Mouse (Mus musculus): Measurements from ENCODE around the gene Bhlhe23. TPM values are rescaled to one million over a fixed set of nuclear protein-coding genes. Genes with fewer than 3 reads are reported as not detected.

Gene Bhlhe23
- total RNA-seq, 2 experiments from 2014 or later: not detected

DNA sequence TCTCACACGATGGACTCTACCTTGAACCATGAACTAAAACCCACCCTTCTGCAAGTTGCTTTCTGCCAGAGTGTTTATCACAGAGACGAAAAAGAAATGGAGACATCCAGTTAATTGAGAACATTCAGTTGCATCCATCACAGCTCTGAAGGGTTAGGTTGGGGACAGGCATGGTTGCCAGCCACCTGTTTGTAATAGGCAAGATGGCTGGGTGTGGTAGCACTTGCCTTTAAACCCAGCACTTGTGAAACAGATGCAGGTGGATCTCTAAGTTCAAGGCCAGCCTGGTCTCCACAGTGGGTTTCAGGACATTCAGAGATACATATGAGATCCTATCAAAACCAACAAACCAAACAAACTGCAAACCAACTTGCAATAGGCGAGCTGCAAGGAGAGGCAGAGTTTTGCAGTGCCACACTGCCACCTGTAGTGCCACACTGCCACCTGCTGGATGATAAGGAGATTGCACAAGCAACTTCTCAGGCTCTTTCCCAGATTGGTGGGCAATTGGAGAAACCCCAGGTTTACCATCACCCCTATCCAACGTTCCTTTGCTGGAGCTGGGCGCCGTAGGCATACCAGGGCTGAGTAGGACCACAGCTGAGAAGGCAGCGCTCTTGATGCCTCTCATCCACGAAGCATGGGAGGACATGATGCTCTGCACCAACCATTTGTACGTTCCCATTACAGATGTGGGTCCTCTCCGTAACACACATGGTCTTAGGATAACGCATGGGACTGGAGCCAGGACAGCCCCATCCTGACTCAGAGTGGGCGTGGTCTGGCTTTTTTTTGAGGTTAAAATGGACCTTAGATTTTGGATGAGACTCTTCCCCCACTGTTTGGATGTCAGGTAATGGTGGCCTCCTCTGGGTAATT, 2.8 kb upstream of the Bhlhe23 start:
- intact Hi-C loops (cut with DNase I; ENCODE audit: low total_unique reads): loop anchor here (5.0 kb wide), 1 partner anchor 37 kb away; no protein-coding TSS in a partner anchor
- peak; percentile 27 for DNase-seq

DNA sequence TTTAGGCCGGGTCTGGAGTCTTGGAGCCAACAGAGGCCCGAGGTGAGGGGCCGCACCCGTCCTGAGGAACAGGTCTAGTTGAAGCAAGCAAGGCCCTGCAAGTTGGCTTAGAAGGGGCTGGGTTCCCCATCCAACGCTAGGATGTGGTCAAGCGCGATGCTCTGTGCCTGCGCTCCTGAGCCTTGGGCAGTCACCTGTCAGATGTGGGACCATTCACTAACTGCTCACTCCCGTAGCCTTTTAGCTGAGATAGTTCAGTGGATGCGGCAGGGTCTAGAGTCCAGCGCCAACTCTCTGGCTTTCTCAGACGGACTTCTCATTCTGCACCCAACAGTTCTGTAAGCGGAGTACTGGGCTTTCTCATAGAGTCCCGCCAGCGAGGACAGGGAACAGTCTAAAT, 1.1 kb downstream of the Bhlhe23 start:
- intact Hi-C loops (cut with DNase I; ENCODE audit: low total_unique reads): loop anchor here (5.0 kb wide), 1 partner anchor 33 kb away; no protein-coding TSS in a partner anchor
- DNase-seq: no peak

DNA sequence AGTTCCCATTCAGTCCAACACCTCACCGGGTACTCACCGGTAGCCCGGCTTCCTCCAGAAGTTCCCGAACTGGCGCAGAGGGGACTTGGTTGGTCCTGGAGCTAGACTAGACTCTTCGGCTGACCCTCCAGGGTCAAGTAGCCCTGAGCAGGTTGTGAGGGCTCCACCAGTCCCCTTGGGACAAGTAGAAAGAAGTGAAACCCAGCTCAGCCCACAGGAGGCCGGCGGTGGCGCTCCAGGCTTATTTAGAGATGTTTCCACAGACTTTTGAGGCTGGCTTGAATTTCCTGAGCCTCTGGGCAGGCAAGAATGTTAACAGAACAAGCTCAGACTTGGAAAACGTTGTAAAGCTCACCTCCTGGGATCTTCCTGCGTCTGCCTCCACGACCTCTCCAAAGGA, 1.5 kb downstream of the Bhlhe23 start:
- DNase-seq: no peak
- intact Hi-C loops (cut with DNase I; ENCODE audit: low total_unique reads): loop anchor here (5.0 kb wide), 1 partner anchor 33 kb away; no protein-coding TSS in a partner anchor

DNA sequence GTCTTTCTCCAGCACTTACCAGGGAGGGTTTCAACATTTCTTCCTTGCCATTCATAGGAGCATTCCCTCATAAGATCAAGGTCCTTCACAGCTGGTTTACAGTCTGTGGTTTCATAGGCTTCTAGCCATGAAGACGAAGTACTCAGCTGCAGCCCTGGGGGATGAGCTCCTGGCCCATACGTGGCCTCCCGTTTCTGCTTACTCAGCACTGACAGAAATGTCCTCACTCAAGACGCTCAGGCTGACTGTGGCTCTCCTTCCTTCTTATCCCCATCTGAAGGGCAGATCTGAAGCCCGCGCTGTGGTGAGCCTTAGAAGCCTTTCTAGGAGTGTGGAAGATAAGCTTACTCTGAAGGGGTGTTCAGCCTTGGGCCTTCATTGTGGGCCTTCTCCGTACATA, 11.0 kb downstream of the Bhlhe23 start:
- DNase-seq: no peak
- intact Hi-C loops (cut with DNase I; ENCODE audit: low total_unique reads): no loop called here

DNA sequence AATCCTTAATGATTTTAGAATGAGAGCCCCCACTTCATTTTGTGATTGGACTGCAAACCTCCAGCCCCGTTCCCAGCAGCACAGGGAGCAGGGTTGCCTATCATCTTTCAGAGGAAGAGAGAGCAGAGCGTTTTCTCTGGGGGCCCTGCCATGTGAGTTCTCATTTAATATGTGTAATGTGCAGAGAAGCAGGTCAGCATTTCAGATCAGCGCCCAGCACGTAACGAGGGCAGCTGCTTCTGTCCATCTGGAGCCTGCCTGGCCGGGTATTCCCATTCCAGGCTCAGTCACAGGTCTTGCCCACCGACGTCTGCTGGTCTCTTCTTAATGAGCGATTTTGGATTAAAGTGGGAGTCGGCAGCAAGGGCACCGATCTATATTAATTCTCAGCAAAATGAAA, 11.7 kb downstream of the Bhlhe23 start:
- DNase-seq: no peak
- intact Hi-C loops (cut with DNase I; ENCODE audit: low total_unique reads): no loop called here

DNA sequence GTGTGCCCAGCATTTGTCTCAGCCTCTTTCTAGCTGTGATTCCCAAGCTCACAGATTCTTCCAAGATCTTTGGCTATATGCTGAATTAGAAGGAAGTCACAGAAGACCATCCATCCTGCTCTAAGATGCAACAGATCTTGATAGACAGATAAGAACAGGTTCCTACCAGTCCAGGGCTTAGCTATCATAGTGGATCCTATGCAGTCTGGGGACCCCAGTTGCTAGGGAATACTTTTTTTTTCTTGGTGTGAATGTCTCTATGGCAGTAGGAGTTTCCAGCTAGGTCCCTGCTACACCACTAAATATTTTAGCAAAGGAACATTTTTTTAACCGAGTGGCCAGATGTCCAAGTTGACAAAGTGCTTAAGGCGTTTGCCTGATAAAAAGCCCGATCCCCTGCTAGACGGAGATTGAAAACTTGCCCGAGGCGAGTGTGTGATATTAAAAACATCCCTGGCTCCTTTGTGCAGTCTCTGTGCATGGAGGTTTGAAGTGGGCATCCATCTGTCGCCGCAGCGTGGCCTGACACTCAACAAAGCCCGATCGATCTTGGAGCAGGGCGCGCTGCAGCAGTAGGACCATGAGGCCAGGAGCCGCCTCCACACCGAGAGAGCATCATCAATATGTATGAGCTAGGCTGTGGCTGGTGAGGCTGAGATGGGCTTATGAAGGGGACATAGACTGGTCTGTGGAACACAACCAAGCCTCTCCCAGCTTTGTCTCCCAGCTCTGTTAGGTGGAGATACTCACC, 18.0 kb downstream of the Bhlhe23 start:
- DNase-seq: no peak

DNA sequence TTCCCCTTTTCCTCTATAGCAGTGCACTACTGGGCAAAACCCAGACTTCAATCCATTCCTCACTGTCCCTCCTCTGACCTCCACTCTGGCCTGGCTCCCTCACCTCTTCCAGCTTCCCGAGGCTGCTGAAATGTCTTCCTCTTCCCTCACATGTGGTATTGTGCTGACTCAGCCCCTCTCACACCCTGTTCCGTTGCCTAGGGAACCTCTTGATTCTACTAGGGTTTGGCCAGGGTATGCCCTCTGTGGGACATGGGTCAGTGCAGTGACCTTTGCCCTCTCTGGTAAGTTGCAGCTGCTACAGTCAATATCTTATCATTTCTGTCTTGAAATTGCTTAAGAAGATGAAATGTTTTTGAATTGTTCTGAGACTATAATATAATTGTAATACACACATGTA, 19.9 kb downstream of the Bhlhe23 start:
- no peak for DNase-seq
- intact Hi-C loops (cut with DNase I; ENCODE audit: low total_unique reads): no loop called here

More for the DNA sequence above, 18.0 kb downstream of the Bhlhe23 start:
- intact Hi-C loops (cut with DNase I; ENCODE audit: low total_unique reads): no loop called here

DNA sequence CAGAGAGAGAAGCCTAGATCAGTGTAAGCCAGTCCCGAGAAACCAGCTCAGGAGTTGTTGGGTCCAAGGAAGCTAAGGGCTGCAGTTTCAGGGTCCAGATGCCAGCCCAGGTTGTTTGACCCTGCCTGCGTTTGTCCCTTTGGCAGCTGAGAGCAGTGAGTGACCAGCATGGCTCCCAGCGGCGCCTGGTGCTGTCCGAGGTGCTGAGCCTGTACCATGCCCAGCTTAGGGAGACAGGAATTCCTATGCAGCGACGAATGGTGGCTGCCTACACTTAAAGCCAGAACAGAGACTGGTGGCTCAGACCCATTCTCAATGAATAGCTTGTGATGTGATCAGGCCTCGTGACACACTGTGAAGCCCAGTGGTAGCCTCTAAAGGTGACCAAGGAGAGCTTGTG, 20.8 kb downstream of the Bhlhe23 start:
- DNase-seq: peak; percentile 44
- intact Hi-C loops (cut with DNase I; ENCODE audit: low total_unique reads): no loop called here

DNA sequence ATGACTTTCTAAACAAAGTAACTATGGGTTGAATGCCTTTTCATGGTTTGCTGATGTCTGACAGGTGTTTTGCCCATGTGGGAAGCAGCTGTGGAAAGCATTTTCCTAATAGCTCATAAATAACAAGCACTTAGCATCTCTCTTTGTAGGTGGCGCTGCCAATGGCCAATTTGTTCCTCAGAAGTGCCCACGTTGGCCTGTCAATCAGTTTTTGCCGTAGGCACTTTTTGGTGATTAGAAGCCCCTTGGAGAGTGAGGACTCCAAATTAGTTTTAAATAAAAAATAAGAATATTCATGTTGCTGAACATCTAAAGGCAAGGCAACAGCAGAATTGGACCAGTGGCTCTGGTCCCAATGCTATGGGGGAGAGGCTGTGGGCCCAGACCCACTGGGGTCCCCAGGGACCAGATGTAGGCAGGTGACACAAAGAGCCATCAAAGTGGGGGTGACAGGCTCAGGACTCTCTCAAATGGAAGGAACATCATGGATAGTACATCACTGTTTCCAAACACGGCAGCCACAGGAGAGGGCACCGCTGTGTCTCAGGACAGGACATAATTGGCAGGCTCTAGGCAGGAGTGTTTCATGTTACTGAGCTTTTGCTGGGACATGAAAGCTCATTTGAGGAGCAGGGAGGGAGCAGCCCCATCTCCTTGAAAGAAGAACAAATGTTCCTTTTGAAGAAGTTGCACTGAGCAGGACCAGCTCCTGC, 21.6 kb downstream of the Bhlhe23 start:
- intact Hi-C loops (cut with DNase I; ENCODE audit: low total_unique reads): no loop called here
- DNase-seq: no peak

DNA sequence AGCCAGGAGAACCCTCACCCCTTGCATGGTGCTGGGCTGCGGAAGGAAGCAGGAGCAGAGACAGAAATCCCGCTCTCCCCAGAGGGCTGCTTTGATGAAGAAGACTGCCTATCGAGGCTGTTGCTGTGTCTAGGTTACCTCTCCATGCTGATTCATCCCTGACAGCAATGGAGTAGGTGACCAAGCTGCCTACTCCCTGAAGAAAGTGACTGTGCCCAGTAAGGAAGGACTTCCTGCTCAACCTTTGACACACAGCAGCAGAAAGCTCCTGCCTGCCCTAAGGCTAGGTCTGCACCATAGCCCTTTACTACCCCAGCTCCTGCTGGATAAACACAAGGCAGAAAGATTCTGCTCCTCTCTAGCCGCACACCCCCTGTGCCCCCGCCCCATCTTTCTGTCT, 27.8 kb downstream of the Bhlhe23 start:
- intact Hi-C loops (cut with DNase I; ENCODE audit: low total_unique reads): loop anchor here (10.0 kb wide), 2 partner anchors 164 to 274 kb away; partner anchors contain the start of genes Mrgbp and Ogfr
- DNase-seq: no peak

DNA sequence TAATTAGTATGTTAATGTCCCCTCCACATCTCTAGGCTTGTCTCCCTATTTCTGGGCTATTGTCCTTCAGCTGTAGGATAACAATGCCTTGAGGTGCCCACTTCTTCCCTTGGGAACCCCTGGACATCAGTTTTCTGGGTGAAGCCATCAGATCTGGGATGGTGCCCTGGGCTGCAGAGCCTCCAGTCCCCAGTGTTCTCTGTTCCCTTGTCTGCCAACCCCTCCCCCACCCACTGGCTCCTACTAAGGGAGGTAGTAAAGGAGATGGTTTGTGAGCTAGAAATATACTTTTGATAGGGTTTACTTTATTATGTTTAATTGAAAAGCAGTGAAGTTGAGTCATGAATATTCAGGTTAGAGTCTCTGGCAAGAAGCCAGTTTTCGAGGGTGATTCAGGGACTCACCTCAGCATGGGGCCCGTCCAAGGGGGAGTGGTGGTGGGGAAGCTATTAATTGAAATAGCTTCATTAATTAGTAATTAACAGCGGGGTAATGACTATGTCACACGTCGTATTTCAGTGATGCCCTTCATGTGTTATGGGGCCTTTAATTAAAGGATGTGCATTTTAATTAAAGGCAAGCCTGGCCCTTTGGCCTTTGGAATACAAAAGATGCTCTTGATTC, 30.0 kb downstream of the Bhlhe23 start:
- intact Hi-C loops (cut with DNase I; ENCODE audit: low total_unique reads): loop anchor here (10.0 kb wide), 2 partner anchors 162 to 272 kb away; partner anchors contain the start of genes Mrgbp and Ogfr
- DNase-seq: no peak

DNA sequence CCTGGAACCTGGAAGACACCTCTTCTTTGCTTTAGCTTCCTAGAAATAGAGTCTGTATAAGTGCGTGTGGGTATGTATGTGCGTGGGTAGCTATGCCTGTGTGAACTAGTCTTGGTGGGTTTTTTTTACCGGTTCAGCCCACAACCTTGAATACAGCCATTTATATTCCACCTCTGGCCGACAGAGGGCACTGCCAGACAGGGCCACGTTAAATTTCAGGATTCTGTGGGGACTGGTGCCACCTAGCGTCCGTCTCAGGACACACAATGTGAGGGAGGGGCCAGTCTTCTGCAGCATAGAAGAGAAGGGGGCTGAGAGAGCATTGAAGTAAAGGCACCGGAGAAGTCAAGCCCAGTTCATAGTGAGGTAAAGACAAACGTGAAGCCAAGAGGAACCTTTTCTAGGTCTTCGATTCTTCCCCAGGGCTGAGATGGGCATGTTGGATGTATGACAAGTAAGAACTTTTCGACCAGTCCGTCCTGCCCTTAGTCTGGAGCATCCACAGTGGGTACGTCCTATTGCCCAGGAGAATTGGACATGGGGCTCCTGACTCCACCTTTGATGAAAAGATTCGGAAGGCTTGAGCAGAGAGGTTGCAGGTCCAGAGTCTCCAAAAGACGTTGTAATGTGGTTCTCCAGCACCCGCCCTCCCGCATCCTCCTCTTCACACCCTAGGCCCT, 31.3 kb downstream of the Bhlhe23 start:
- intact Hi-C loops (cut with DNase I; ENCODE audit: low total_unique reads): loop anchor here (10.0 kb wide), 2 partner anchors 161 to 271 kb away; partner anchors contain the start of genes Mrgbp and Ogfr
- DNase-seq: peak; percentile 82

DNA sequence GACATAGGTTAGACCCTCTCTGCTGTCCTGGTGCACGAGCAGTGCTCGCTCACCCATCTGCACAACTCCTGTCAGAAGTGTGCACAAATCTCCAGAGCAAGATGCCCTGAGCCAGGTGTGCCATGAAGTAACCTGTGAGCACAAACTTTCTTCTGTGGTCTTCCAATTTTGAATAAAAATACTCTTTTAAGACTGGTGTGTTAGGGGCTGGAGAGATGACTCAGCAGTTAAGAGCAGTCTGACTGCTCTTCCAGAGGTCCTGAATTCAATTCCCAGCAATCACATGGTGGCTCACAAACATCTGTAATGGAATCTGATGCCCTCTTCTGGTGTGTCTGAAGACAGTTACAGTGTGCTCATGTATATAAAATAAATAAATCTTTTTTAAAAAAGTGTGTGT, 33.4 kb downstream of the Bhlhe23 start:
- DNase-seq: no peak
- intact Hi-C loops (cut with DNase I; ENCODE audit: low total_unique reads): loop anchor here (5.0 to 10.0 kb wide), 3 partner anchors 34 to 269 kb away; partner anchors contain the start of genes Bhlhe23, Mrgbp and Ogfr

DNA sequence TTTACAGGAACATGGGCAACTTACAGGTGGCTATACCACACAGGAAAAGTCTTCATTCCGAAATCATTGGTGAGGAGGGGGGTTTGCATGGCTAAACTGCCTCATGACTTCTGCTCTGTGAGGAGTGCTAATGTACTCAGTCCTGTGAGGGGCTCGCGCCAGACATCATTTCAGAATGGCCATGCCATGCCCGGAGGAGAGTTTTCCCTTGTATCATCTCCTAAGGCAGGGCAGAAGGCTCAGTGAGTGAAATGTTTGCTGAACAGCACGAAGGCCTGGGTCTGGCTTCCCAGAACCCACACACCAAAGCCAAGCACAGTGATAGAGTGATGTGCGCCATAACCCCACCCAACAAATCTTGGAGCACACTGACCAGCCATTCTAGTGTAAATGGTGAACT, 33.9 kb downstream of the Bhlhe23 start:
- no peak for DNase-seq
- intact Hi-C loops (cut with DNase I; ENCODE audit: low total_unique reads): loop anchor here (5.0 to 10.0 kb wide), 3 partner anchors 34 to 268 kb away; partner anchors contain the start of genes Bhlhe23, Mrgbp and Ogfr

DNA sequence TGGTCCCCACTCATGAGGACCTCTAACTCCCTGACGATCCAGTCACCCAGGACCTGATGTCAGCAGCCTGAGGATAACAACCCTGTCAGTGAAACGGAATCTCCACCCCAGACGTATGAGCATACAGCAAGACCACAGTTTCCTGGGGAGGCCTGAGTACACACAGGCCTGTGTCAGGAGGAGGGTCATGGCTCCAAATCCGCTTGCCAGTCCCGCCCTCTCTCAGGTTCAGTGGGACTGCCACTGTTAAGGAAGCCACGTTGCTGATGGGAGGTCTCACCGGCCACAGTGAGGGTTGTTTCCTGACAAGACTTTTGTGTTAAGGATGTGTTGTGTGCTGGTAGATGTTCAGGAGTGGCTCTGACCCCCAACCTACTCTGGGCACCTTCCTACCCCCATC, 35.3 kb downstream of the Bhlhe23 start:
- intact Hi-C loops (cut with DNase I; ENCODE audit: low total_unique reads): loop anchor here (5.0 to 10.0 kb wide), 3 partner anchors 36 to 267 kb away; partner anchors contain the start of genes Bhlhe23, Mrgbp and Ogfr
- DNase-seq: no peak

DNA sequence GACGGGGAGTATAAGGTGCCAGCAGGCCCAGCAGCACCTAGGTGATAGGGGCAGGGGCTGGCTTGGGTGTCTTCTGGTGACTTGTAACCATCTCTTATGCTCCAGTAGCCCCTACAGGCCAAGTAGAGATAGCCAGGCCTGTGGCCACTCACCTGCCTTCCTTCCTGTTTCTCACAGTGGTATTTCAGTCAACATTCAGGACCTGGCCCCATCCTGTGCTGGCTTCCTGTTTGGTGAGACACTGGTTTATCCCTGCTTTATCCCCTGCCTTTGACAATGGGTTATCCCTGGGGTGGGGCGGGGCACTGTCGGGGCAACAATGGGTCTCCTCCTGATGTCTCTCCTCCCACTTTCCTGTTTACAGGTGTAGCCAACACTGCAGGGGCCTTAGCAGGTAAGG, 36.4 kb downstream of the Bhlhe23 start:
- intact Hi-C loops (cut with DNase I; ENCODE audit: low total_unique reads): loop anchor here (5.0 to 10.0 kb wide), 3 partner anchors 37 to 266 kb away; partner anchors contain the start of genes Bhlhe23, Mrgbp and Ogfr

DNA sequence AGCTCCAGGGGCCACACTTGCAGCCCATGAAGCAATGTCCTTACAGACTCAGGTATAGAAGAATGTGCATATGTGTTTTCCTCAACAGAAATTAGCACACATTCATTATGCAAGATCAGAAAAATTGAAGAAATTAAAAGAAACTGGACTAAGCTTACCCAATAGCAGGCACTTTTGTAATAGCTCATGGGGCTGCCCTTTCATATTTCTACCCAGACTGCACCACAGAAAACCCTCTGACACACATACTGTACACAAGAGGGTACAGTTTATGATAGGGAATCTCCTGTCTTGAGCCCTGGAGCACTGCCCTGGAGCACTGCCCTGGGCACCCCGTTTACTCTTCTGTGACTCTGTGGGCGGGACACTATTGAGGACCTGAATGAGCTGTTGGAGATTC, 38.7 kb downstream of the Bhlhe23 start:
- intact Hi-C loops (cut with DNase I; ENCODE audit: low total_unique reads): loop anchor here (5.0 kb wide), 1 partner anchor 81 kb away; no protein-coding TSS in a partner anchor
- DNase-seq: no peak

More for the DNA sequence above, 36.4 kb downstream of the Bhlhe23 start:
- DNase-seq: no peak

DNA sequence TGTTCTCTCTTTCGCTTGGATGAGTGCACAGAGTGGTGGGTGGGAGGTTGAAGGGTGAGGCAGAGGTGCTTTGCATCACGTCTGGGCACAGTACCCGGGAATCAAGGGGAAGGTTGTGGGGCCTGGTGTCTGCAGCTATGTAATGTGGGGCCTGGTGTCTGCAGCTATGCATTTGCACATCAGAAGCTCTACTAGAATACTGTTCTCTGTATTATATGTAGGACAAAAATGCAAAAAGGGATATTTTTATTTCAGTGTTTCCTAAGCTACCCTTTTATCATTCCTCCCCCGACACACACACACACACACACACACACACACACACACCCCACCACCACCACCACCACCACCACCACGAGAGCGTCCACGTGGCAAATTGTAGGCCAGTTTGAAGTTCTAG, 41.5 kb downstream of the Bhlhe23 start:
- no peak for DNase-seq
- intact Hi-C loops (cut with DNase I; ENCODE audit: low total_unique reads): loop anchor here (5.0 kb wide), 1 partner anchor 78 kb away; no protein-coding TSS in a partner anchor

Measured in gastrocnemius, postnatal 14 days (tissue).